Mouse (Mus musculus): ENCODE data around the gene Usp17ld.
"Not testable (repeated sequence)": the region's sequence is repeated elsewhere in the genome, so short reads cannot be mapped to it uniquely, and the experiment has no call there.

The Usp17ld gene

GRCm38 (mm10) chr7:103252405-103252804 is at the start of gene Usp17ld:
Gene Usp17ld (minus strand): TSS chr7:103252505.
- DNase-seq (ENCODE audit: low read depth, low spot score): not testable (repeated sequence)

GRCm38 (mm10) chr7:103216696-103217095 is 35.6 kb downstream of the Usp17ld start, which contains the start of gene Olfr594:
Gene Olfr594 (plus strand): TSS chr7:103216996.
- no peak for DNase-seq (ENCODE audit: low read depth, low spot score)

GRCm38 (mm10) chr7:103212050-103212449 is 40.3 kb downstream of the Usp17ld start:
- not testable (repeated sequence) for DNase-seq (ENCODE audit: low read depth, low spot score)

GRCm38 (mm10) chr7:103211562-103211961 is 40.7 kb downstream of the Usp17ld start, which contains the start of gene Olfr593:
Gene Olfr593 (plus strand): TSS chr7:103211862.
- DNase-seq (ENCODE audit: low read depth, low spot score): no peak
